Mouse (Mus musculus): ENCODE results near the gene Zscan22. TPM values are rescaled to one million over a fixed set of nuclear protein-coding genes. Genes with fewer than 3 reads are reported as not detected.

Gene Zscan22
- 1.0 and 5.7 TPM in 2 replicates for polyA plus RNA-seq (2012; ENCODE audit: low replicate concordance)

GRCm38 (mm10) chr7:12897655-12898410, at the start of gene Zscan22:
Gene Zscan22 (plus strand): TSS chr7:12897815.

DNA sequence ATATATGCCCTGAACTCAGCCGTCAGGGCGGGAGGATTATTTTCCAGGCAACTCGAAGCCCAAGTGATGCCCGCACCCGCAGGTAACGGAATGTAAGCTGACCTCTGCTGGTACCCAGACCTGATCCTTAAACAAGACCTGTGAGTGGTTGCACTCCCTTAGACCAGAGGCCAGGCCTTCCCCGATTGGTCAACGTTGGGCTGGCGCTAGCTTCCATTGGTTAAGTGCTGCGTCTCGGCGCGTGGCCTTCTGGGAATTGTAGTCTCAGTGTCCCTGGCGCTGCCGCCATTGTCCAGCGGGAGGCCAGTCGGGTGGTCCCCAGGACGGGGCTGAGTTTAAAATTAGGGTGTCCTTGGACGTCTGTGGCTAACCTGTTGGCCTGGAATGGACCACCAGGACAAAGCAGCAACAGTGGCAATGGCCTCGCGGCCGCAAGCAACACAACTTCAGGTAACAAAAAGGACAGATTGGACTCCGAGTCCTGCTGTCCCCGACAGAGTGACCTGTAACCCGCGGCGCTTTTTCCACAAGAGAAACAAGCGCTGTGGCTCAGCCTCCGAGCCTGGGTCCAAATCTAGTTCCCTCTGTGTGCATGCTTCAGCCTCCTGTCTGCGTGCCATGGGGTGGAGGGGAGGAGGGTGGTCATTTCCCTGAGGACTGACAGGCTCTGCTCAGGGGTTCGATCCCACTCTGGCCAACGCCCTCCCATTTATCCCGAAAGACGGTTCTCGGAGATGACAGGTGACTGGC, 16.5 kb upstream of the Zscan22 start, which contains the start of gene Zfp128:
TSS of gene Zfp128 (plus strand) at position 267 of the 750 bp plus-strand sequence.

DNA sequence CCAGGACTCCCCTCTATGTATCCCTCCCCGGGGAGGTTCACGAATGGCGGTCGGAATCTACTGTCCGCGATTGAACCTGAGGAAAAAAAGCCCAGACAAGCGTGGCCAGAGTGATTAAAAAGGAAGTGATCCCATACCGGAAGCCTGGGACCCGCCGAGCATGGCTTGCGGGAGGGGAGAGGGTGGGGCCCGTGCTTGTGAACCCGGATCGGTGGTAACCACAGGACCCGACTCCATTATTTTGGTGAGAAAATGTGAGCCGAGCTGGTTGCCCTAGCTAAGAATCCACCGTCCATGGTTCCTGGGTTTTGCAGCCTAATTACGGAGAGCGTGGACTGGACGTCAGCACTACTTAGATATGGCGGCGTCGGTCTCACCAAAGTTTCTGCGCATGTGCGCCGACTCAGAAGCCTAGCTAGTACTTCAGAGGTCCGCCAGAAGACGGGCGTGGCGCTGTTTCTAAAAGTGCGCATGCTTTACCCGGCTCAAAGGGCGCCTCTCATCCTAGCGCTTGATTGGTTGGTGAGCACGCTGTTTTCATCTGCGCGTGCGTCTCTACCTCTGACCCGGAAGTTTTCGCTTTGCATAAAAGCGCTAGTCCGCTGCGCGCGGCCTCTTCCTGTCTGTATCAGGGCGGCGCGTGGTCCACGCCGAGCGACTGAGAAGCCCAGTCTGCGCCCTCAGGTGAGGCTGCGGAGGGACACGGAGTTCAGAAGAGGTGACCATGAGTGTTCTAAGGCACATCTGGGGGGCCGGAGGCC, 24.3 kb downstream of the Zscan22 start, which contains the start of gene Rps5:
TSS of gene Rps5 (plus strand) at position 586 of the 761 bp plus-strand sequence.

DNA sequence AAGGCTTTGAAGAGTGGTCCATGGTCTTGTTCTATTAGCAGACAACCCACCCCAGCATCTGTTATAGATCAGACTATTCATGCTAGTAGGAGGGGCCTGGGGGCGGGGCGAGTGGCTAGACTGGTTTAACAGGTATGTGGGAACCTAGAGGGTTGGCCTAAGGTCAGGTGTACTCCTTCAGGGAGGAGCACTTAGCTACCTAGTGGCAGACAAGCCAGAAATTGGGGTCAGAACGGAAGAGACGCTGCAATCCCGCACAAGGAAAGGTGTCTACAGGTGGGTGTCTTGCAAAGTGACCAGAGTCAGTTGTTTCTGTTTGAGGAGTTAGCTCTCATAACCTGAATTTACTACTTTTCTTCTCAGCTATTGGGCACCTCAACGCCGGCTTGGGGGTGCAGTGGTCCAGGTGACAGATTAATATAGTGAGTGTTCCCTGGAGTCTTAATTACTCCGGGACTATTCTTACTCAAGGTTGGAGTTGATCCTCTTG, 29.6 kb downstream of the Zscan22 start, which contains the start of gene Rnf225:
TSS of gene Rnf225 (plus strand) at position 226 of the 490 bp plus-strand sequence.

Other genes starting within 250 kb of the Zscan22 start
- not detected in 2 replicates for gene Vmn2r55, start 212.8 kb upstream of the Zscan22 start, polyA plus RNA-seq (2012; ENCODE audit: low replicate concordance)
- gene Vmn2r56, start 162.8 kb upstream of the Zscan22 start, polyA plus RNA-seq (2012; ENCODE audit: low replicate concordance) = not detected in 2 replicates
- not detected in 2 replicates for gene Zscan18, start 94.2 kb upstream of the Zscan22 start, polyA plus RNA-seq (2012; ENCODE audit: low replicate concordance)
- gene Zfp329, start 79.0 kb upstream of the Zscan22 start, polyA plus RNA-seq (2012; ENCODE audit: low replicate concordance) = 0.12 and 0.32 TPM in 2 replicates
- gene Zfp110, start 63.1 kb upstream of the Zscan22 start, polyA plus RNA-seq (2012; ENCODE audit: low replicate concordance) = 1.0 and 2.1 TPM in 2 replicates
- gene Zfp128, start 16.6 kb upstream of the Zscan22 start, polyA plus RNA-seq (2012; ENCODE audit: low replicate concordance) = 0.27 and 0.66 TPM in 2 replicates
- 253 and 1,360 TPM in 2 replicates for gene Rps5, start 24.5 kb downstream of the Zscan22 start, polyA plus RNA-seq (2012; ENCODE audit: low replicate concordance)
- 3.4 TPM in 2 replicates for gene Rnf225, start 29.6 kb downstream of the Zscan22 start, polyA plus RNA-seq (2012; ENCODE audit: low replicate concordance)
- 11.5 and 14.8 TPM in 2 replicates for gene Zfp324, start 68.0 kb downstream of the Zscan22 start, polyA plus RNA-seq (2012; ENCODE audit: low replicate concordance)
- 6.8 and 12.0 TPM in 2 replicates for gene Zfp446, start 80.0 kb downstream of the Zscan22 start, polyA plus RNA-seq (2012; ENCODE audit: low replicate concordance)
- gene Slc27a5, start 100.4 kb downstream of the Zscan22 start, polyA plus RNA-seq (2012; ENCODE audit: low replicate concordance) = not detected in 2 replicates
- gene Trim28, start 101.3 kb downstream of the Zscan22 start, polyA plus RNA-seq (2012; ENCODE audit: low replicate concordance) = 64.0 and 158 TPM in 2 replicates
- gene Zbtb45, start 112.2 kb downstream of the Zscan22 start, polyA plus RNA-seq (2012; ENCODE audit: low replicate concordance) = 143 and 179 TPM in 2 replicates
- 29.9 and 190 TPM in 2 replicates for gene Chmp2a, start 137.0 kb downstream of the Zscan22 start, polyA plus RNA-seq (2012; ENCODE audit: low replicate concordance)
- gene Ube2m, start 140.5 kb downstream of the Zscan22 start, polyA plus RNA-seq (2012; ENCODE audit: low replicate concordance) = 107 and 227 TPM in 2 replicates
- 2.6 and 3.3 TPM in 2 replicates for gene Mzf1, start 156.9 kb downstream of the Zscan22 start, polyA plus RNA-seq (2012; ENCODE audit: low replicate concordance)
- not detected in 2 replicates for gene Vmn1r85, start 197.4 kb downstream of the Zscan22 start, polyA plus RNA-seq (2012; ENCODE audit: low replicate concordance)
- gene Vmn1r86, start 222.1 kb downstream of the Zscan22 start, polyA plus RNA-seq (2012; ENCODE audit: low replicate concordance) = 0.03 TPM in 1 of 2 replicates, not detected in the other
- gene Vmn1r87, start 242.3 kb downstream of the Zscan22 start, polyA plus RNA-seq (2012; ENCODE audit: low replicate concordance) = not detected in 2 replicates

Data from leukemia stem cell, adult 10-12 weeks (primary cell).